Mouse (Mus musculus) megakaryocyte-erythroid progenitor cell, adult 5 weeks (primary cell): ENCODE measurements around the gene Tap2. TPM values are rescaled to one million over a fixed set of nuclear protein-coding genes. Genes with fewer than 3 reads are reported as not detected.

Experiments used
- polyA plus RNA-seq: library from polyadenylated mRNA; stranded (reverse); fragments of >175 nt; gene quantifications from 2 replicates; pipeline ENCODE4 v1.2.3, GENCODE M21; 2012

The Tap2 gene
- 218 and 296 TPM in 2 replicates for polyA plus RNA-seq

DNA sequence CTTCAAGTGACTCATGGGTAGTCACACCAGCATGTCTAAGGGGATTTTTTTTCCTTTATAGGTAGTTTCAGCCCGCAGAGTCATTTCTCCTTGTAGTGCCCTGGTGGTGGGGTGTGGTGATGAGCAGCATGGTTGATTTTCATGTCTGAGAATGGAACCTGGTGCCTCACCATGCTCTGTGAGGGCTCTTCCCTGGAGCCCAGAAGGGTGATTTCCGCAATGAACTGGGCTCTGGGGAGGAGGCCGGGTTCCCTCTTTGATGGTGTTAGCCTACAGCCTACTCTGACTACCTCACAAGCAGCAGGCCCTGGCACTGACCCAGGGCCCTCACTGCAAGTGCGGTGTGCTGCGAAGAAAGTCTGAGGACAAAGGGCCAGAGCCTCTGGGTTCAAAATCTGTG, at the start of gene Tap2:
Tap2 (plus strand) TSS at position 84 of the 400 bp plus-strand sequence.

DNA sequence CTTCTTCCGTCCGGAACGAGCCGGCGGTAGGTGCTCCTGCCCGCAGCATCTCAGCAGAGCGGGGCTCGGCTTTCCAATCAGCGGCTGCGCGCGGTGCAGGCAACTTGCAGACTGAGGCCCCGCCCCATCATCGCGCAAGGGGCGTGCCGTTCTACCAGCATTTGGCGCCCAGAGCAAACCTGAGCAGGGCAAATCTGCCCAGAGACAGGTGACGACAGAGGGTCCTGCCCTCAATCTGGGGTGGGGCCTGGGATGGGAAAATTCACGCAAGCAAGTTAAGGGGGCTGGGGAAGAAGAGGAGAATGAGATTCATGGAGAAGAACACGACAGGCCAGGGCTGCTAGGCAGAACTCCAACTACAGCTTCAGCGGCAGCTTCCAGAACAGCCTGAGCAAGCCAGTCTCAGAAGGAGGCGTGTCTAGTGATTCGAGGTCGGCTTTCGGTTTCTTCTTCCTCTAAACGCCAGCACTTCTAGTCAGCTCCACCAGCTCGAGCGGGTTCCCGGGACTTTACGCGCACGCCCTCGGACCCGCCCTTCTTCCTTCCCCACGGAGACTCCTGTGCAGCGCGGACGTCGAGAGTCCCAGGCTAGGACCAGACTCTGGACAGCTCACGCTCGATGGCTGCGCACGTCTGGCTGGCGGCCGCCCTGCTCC, 15.9 kb upstream of the Tap2 start, which contains the start of the genes Tap1 and Psmb9:
Tap1 (plus strand) TSS at position 293 of the 656 bp plus-strand sequence.
Psmb9 (minus strand) TSS at position 504 of the 656 bp plus-strand sequence.

DNA sequence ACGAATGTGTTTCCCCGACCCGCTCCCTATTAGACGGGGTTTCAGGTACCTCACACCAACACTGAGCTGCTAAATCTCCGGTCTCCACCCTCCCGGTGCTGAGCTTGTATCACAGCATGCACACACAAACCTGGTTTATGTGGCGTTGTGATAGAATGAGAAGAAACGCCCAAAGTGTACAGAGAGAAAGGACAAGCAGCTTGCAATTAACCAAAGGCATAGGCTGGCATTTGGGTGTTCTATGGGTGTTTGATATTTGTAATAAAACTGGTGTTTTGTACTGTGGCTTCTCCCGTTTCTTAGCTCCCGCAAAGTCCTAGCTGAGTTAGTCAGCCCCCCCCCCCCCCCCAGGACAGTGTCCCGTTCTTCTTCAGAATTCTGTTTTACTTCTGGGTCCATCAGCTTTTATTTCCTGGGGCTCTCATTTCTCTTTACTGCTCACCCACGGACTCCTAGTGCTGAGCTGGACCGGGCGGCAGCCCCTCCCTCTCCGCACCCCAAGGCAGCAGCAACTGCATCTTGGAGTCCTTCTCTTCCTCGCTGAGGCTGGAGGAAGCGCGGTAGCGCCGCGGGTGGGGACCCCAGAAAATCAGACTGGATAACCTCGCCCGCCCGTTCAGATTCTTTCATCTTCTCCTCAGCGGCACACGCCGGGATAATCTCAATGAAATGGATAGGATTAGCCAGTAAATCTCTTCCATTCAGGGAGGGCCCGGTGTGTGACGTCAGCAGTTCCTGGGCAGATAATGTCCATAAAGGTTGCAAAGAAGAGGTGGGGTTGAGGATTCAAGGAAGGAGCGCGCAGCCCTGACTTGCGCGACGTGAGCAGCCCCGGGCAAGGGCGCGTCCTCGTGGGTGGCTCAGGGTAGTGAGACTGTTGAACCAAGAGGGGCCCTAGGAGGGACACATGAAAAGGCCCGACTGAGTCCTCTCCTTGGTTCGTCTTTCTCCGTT, 6.1 kb upstream of the Tap2 start, which contains the start of gene Psmb8:
Psmb8 (plus strand) TSS at position 781 of the 954 bp plus-strand sequence.

GRCm38 (mm10) chr17:34238706-34239105, 35.4 kb downstream of the Tap2 start, which contains the start of gene H2-Ob:
Gene H2-Ob, plus strand, starts transcription at chr17:34238903.

DNA sequence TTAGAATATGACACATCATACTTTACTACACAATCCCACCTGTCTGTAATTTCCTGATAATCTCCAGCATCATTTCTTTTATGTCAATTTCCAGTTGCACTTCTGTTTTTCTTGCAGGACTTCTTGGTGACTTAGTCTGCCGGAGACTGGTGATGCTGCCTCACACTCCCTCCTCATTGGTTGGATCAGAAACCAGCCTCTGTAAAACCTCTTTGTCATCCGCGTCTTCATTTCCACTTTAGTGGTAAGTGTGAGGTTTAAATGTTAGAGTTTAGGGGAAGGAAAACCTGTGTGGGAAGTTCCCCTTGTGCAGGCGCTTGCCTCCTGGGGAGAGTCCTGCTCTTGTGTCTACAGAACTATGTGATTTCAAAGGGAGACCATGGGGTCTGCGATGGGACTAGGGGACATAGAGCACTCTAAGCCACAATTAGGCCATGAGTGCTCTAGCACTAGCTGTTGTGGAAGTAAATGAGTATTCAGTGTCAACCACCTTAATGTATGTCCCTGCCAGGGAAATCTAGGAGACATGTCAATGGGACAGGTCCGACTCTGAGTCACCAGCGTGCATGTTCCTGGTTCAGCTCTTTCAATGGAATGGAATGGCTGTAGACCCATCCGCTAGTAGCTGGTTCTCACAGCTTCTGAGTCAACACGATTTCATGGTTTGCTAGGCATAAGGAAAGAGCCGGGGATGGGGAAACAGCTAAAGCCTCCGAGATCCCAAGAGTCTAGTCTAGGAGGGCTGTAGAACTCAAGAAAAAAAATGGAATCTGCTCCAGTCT, 54.5 kb downstream of the Tap2 start, which contains the start of gene H2-Ab1:
H2-Ab1 (plus strand) TSS at position 96 of the 782 bp plus-strand sequence.

Other genes with a start within 250 kb of the Tap2 start
- 45.7 and 47.0 TPM in 2 replicates for gene Vps52, start 247.7 kb upstream of the Tap2 start, polyA plus RNA-seq
- gene Rps18, start 247.5 kb upstream of the Tap2 start, polyA plus RNA-seq: 788 and 958 TPM in 2 replicates
- 2,707 and 3,834 TPM in 2 replicates for gene H2-K1, start 203.2 kb upstream of the Tap2 start, polyA plus RNA-seq
- 50.5 and 69.1 TPM in 2 replicates for gene Ring1, start 178.8 kb upstream of the Tap2 start, polyA plus RNA-seq
- 73.4 and 93.4 TPM in 2 replicates for gene H2-Ke6, start 175.5 kb upstream of the Tap2 start, polyA plus RNA-seq
- gene Slc39a7, start 171.8 kb upstream of the Tap2 start, polyA plus RNA-seq: 124 and 129 TPM in 2 replicates
- gene Rxrb, start 171.7 kb upstream of the Tap2 start, polyA plus RNA-seq: 259 and 275 TPM in 2 replicates
- gene Col11a2, start 164.1 kb upstream of the Tap2 start, polyA plus RNA-seq: 18.1 and 22.9 TPM in 2 replicates
- gene H2-Oa, start 111.2 kb upstream of the Tap2 start, polyA plus RNA-seq: 18.9 and 21.5 TPM in 2 replicates
- 87.7 and 91.4 TPM in 2 replicates for gene H2-DMa, start 84.0 kb upstream of the Tap2 start, polyA plus RNA-seq
- gene Brd2, start 80.9 kb upstream of the Tap2 start, polyA plus RNA-seq: 509 and 540 TPM in 2 replicates
- 3.6 and 4.5 TPM in 2 replicates for gene H2-DMb2, start 60.2 kb upstream of the Tap2 start, polyA plus RNA-seq
- gene H2-DMb1, start 50.5 kb upstream of the Tap2 start, polyA plus RNA-seq: 42.5 and 51.0 TPM in 2 replicates
- 141 TPM in 2 replicates for gene Tap1, start 16.0 kb upstream of the Tap2 start, polyA plus RNA-seq
- gene Psmb9, start 15.8 kb upstream of the Tap2 start, polyA plus RNA-seq: 78.2 and 85.0 TPM in 2 replicates
- 393 and 403 TPM in 2 replicates for gene Psmb8, start 5.8 kb upstream of the Tap2 start, polyA plus RNA-seq
- 10.4 and 14.9 TPM in 2 replicates for gene H2-Ob, start 35.4 kb downstream of the Tap2 start, polyA plus RNA-seq
- 360 and 375 TPM in 2 replicates for gene H2-Ab1, start 54.2 kb downstream of the Tap2 start, polyA plus RNA-seq
- gene H2-Aa, start 84.3 kb downstream of the Tap2 start, polyA plus RNA-seq: 31.4 and 35.0 TPM in 2 replicates
- 53.5 and 61.7 TPM in 2 replicates for gene H2-Eb1, start 102.3 kb downstream of the Tap2 start, polyA plus RNA-seq
- 0.03 TPM in 1 of 2 replicates, not detected in the other for gene H2-Eb2, start 122.1 kb downstream of the Tap2 start, polyA plus RNA-seq
- gene Btnl2, start 151.3 kb downstream of the Tap2 start, polyA plus RNA-seq: 0.02 TPM in 1 of 2 replicates, not detected in the other
- not detected in 2 replicates for gene Btnl1, start 173.6 kb downstream of the Tap2 start, polyA plus RNA-seq
- gene BC051142, start 195.3 kb downstream of the Tap2 start, polyA plus RNA-seq: 0.09 and 0.53 TPM in 2 replicates